Mouse (Mus musculus): ENCODE measurements around the gene Pdcd1lg2.

- TF ChIP-seq GATA1 (IDR thresholded peaks at IDR 0.05; ENCODE audit: borderline replicate concordance, low read length): no peak
- TF ChIP-seq FLI1 (IDR thresholded peaks at IDR 0.05; ENCODE audit: low read length): no peak
These were observed 31.8 kb downstream of the Pdcd1lg2 start for GRCm38 (mm10) chr19:29442492-29442891.

All from megakaryocyte, embryonic 14.5 days (primary cell).